ENCODE assay signal across 12 mouse cellular contexts in genomic region chr2:94045411-94046090, GRCm38 (mm10). TPM values are rescaled to one million over a fixed set of nuclear protein-coding genes. Genes with fewer than 3 reads are reported as not detected.
A peak's percentile ranks its signal among the peaks of the same experiment; 100 is the strongest.
DNase-seq lines count a peak whose midpoint lies in the region; ATAC-seq and TF ChIP-seq lines count a peak whose summit lies in the region.
"Had no signal": no experiment of that assay in that cellular context is flagged by ENCODE, and none has a peak within 500 bp of the region (broad histone marks: within the 10 kb centered on the region; RNA-seq: fewer than 3 reads in every experiment).

No protein-coding gene starts in this region.

- peaks cover 3% of the 10 kb centered on the region; the same call in 1 of the 2 replicates for H3K36me3 ChIP-seq in forebrain, embryonic 12.5 days (replicated peaks)
- peaks cover 24% of the 10 kb centered on the region for H3K36me3 ChIP-seq in forebrain, embryonic 10.5 days (replicated peaks)
- no peaks in the 10 kb centered on the region for H3K36me3 ChIP-seq in midbrain, embryonic 16.5 days (ENCODE audit: control insufficient read depth, insufficient read depth, low read length)
- H3K36me3 ChIP-seq in midbrain, embryonic 10.5 days = peaks cover 17% of the 10 kb centered on the region
- H3K36me3 ChIP-seq in heart, embryonic 13.5 days = 0 out of 2 replicates have a peak, but pooled peaks cover 4% of the 10 kb centered on the region
- no peaks in the 10 kb centered on the region for H3K36me3 ChIP-seq in stomach, postnatal 0 days (ENCODE audit: control insufficient read depth, insufficient read depth, low read length)
- H3K36me3 ChIP-seq: embryonic facial prominence, embryonic 12.5 days had no signal

- no peak overlapping the region for H3K9ac ChIP-seq in forebrain, embryonic 12.5 days
- no peak overlapping the region for H3K9ac ChIP-seq in midbrain, embryonic 16.5 days (ENCODE audit: low read depth, low read length)
- peak overlapping the region; percentile 53 for H3K9ac ChIP-seq in heart, embryonic 13.5 days
- no peak overlapping the region for H3K9ac ChIP-seq in stomach, postnatal 0 days (ENCODE audit: low read length)
- H3K9ac ChIP-seq: embryonic facial prominence, embryonic 12.5 days; lung, embryonic 14.5 days had no signal

- no peak for TF ChIP-seq EP300 in stomach, postnatal 0 days (optimal IDR thresholded peaks at IDR 0.05)

- 69% methylated on average over 6 of the region's 6 CpGs for WGBS in forebrain, embryonic 12.5 days
- 92% methylated on average over 6 of the region's 6 CpGs for WGBS in forebrain, embryonic 10.5 days
- 63% methylated on average over 6 of the region's 6 CpGs for WGBS in midbrain, embryonic 16.5 days
- WGBS in midbrain, embryonic 10.5 days = 87% methylated on average over 6 of the region's 6 CpGs
- 21% methylated on average over 6 of the region's 6 CpGs for WGBS in heart, embryonic 13.5 days
- 38% methylated on average over 6 of the region's 6 CpGs for WGBS in stomach, postnatal 0 days

- DNase-seq in forebrain, embryonic 10.5 days (ENCODE audit: extremely low spot score, low spot score) = no peak
- DNase-seq in midbrain, embryonic 10.5 days (ENCODE audit: low spot score) = no peak
- DNase-seq in stomach, postnatal 0 days (ENCODE audit: low spot score) = no peak
- DNase-seq in kidney, postnatal 25 days = no peak
- DNase-seq in thymus, postnatal 10 days (ENCODE audit: low spot score in 2 of 2) = no peak
- DNase-seq: lung, embryonic 14.5 days had no signal

- ATAC-seq in forebrain, embryonic 12.5 days (ENCODE audit: low FRiP score) = no peak
- no peak for ATAC-seq in midbrain, embryonic 16.5 days
- no peak for ATAC-seq in heart, embryonic 13.5 days (ENCODE audit: extremely low read depth, insufficient number of reproducible peaks, low FRiP score, low TSS enrichment)
- ATAC-seq in stomach, postnatal 0 days (ENCODE audit: low FRiP score, low TSS enrichment) = peak; percentile 66; the same call in 1 of the 2 replicates

- H3K27ac ChIP-seq in forebrain, embryonic 12.5 days = 0 out of 2 replicates have a peak overlapping the region, but pooled peaks have one; percentile 25
- no peak overlapping the region for H3K27ac ChIP-seq in forebrain, embryonic 10.5 days
- H3K27ac ChIP-seq in midbrain, embryonic 16.5 days (ENCODE audit: low read length) = peak overlapping the region; percentile 80; the same call in 1 of the 2 replicates
- H3K27ac ChIP-seq in midbrain, embryonic 10.5 days (replicated peaks) = no peak overlapping the region
- peak overlapping the region; percentile 79 for H3K27ac ChIP-seq in heart, embryonic 13.5 days (replicated peaks)
- H3K27ac ChIP-seq in stomach, postnatal 0 days (replicated peaks) = no peak overlapping the region
- H3K27ac ChIP-seq: embryonic facial prominence, embryonic 12.5 days had no signal

- H3K27me3 ChIP-seq in forebrain, embryonic 12.5 days = no peaks in the 10 kb centered on the region
- no peaks in the 10 kb centered on the region for H3K27me3 ChIP-seq in forebrain, embryonic 10.5 days (ENCODE audit: poor library complexity, severe bottlenecking)
- no peaks in the 10 kb centered on the region for H3K27me3 ChIP-seq in midbrain, embryonic 16.5 days (ENCODE audit: control insufficient read depth, insufficient read depth, low read depth, low read length)
- H3K27me3 ChIP-seq in midbrain, embryonic 10.5 days (ENCODE audit: low read depth, poor library complexity, severe bottlenecking) = no peaks in the 10 kb centered on the region
- H3K27me3 ChIP-seq in heart, embryonic 13.5 days (replicated peaks) = no peaks in the 10 kb centered on the region
- H3K27me3 ChIP-seq in stomach, postnatal 0 days (ENCODE audit: control insufficient read depth, insufficient read depth, low read length) = no peaks in the 10 kb centered on the region
- H3K27me3 ChIP-seq: embryonic facial prominence, embryonic 12.5 days had no signal

- H3K4me2 ChIP-seq in forebrain, embryonic 12.5 days = no peak overlapping the region
- no peak overlapping the region for H3K4me2 ChIP-seq in midbrain, embryonic 16.5 days (ENCODE audit: low read length)
- H3K4me2 ChIP-seq in heart, embryonic 13.5 days = peak overlapping the region; percentile 55
- H3K4me2 ChIP-seq in stomach, postnatal 0 days (replicated peaks; ENCODE audit: low read depth) = no peak overlapping the region
- H3K4me2 ChIP-seq: embryonic facial prominence, embryonic 12.5 days; lung, embryonic 14.5 days had no signal

- TF ChIP-seq CTCF in stomach, postnatal 0 days (IDR thresholded peaks at IDR 0.05; ENCODE audit: low read depth) = no peak

- no peaks in the 10 kb centered on the region for H3K9me3 ChIP-seq in forebrain, embryonic 12.5 days
- H3K9me3 ChIP-seq in forebrain, embryonic 10.5 days = no peaks in the 10 kb centered on the region
- H3K9me3 ChIP-seq in midbrain, embryonic 16.5 days (replicated peaks; ENCODE audit: control insufficient read depth, low read length, poor library complexity, severe bottlenecking) = no peaks in the 10 kb centered on the region
- no peaks in the 10 kb centered on the region for H3K9me3 ChIP-seq in midbrain, embryonic 10.5 days (replicated peaks)
- no peaks in the 10 kb centered on the region for H3K9me3 ChIP-seq in heart, embryonic 13.5 days
- no peaks in the 10 kb centered on the region for H3K9me3 ChIP-seq in stomach, postnatal 0 days (ENCODE audit: control insufficient read depth, low read length)
- H3K9me3 ChIP-seq: embryonic facial prominence, embryonic 12.5 days had no signal

- H3K4me1 ChIP-seq in forebrain, embryonic 12.5 days = peaks cover 44% of the 10 kb centered on the region
- peaks cover 40% of the 10 kb centered on the region for H3K4me1 ChIP-seq in forebrain, embryonic 10.5 days
- peaks cover 56% of the 10 kb centered on the region for H3K4me1 ChIP-seq in midbrain, embryonic 16.5 days (ENCODE audit: control insufficient read depth, insufficient read depth, low read length)
- peaks cover 20% of the 10 kb centered on the region for H3K4me1 ChIP-seq in midbrain, embryonic 10.5 days
- H3K4me1 ChIP-seq in heart, embryonic 13.5 days = peaks cover 55% of the 10 kb centered on the region
- H3K4me1 ChIP-seq in stomach, postnatal 0 days (replicated peaks; ENCODE audit: control insufficient read depth, insufficient read depth) = 0 out of 2 replicates have a peak, but pooled peaks cover 2% of the 10 kb centered on the region

- H3K4me3 ChIP-seq in forebrain, embryonic 12.5 days (replicated peaks) = no peak overlapping the region
- no peak overlapping the region for H3K4me3 ChIP-seq in forebrain, embryonic 10.5 days
- H3K4me3 ChIP-seq in midbrain, embryonic 16.5 days (ENCODE audit: low read depth, low read length) = no peak overlapping the region
- H3K4me3 ChIP-seq in midbrain, embryonic 10.5 days = no peak overlapping the region
- H3K4me3 ChIP-seq in heart, embryonic 13.5 days = 0 out of 2 replicates have a peak overlapping the region, but pooled peaks have one; percentile 0
- no peak overlapping the region for H3K4me3 ChIP-seq in stomach, postnatal 0 days (ENCODE audit: low read depth, low read length)
- H3K4me3 ChIP-seq: embryonic facial prominence, embryonic 12.5 days had no signal

RNA-seq across cellular contexts. Expression of gene Alkbh3, which starts 34.9 kb away (rescaled TPM):
- polyA plus RNA-seq in forebrain, embryonic 12.5 days (2016; fragmentation: Nextera tagmentation; extraction: Ambion mirVana) = 52.3 and 55.9 TPM in 2 replicates
- polyA plus RNA-seq in forebrain, embryonic 10.5 days (2016; fragmentation: Nextera tagmentation; extraction: Ambion mirVana) = 48.8 and 49.5 TPM in 2 replicates
- 46.2 and 46.4 TPM in 2 replicates for polyA plus RNA-seq in midbrain, embryonic 16.5 days (2015; fragmentation: Nextera tagmentation; extraction: Ambion mirVana)
- 47.8 and 51.5 TPM in 2 replicates for polyA plus RNA-seq in midbrain, embryonic 10.5 days (2016; fragmentation: Nextera tagmentation; extraction: Ambion mirVana)
- polyA plus RNA-seq in heart, embryonic 13.5 days (2015; fragmentation: Nextera tagmentation; extraction: Ambion mirVana) = 63.6 and 64.9 TPM in 2 replicates
- 46.2 and 50.4 TPM in 2 replicates for polyA plus RNA-seq in stomach, postnatal 0 days (2015; fragmentation: Nextera tagmentation; extraction: Ambion mirVana)

RNA-seq across cellular contexts. Expression of gene Gm27027, which starts 49.4 kb away (rescaled TPM):
- polyA plus RNA-seq in forebrain, embryonic 12.5 days (2016; fragmentation: Nextera tagmentation; extraction: Ambion mirVana) = not detected in 2 replicates
- polyA plus RNA-seq in forebrain, embryonic 10.5 days (2016; fragmentation: Nextera tagmentation; extraction: Ambion mirVana) = not detected in 2 replicates
- polyA plus RNA-seq in midbrain, embryonic 16.5 days (2015; fragmentation: Nextera tagmentation; extraction: Ambion mirVana) = not detected in 2 replicates
- not detected in 2 replicates for polyA plus RNA-seq in midbrain, embryonic 10.5 days (2016; fragmentation: Nextera tagmentation; extraction: Ambion mirVana)
- not detected in 2 replicates for polyA plus RNA-seq in heart, embryonic 13.5 days (2015; fragmentation: Nextera tagmentation; extraction: Ambion mirVana)
- not detected in 2 replicates for polyA plus RNA-seq in stomach, postnatal 0 days (2015; fragmentation: Nextera tagmentation; extraction: Ambion mirVana)
- polyA plus RNA-seq: embryonic facial prominence, embryonic 12.5 days; hindbrain, embryonic 11.5 days; lung, embryonic 14.5 days; neural tube, embryonic 14.5 days had no signal

Comparison
In these comparisons a context has a peak if more than half of its experiments do, and no peak if none do; other contexts are left out.
1. H3K27ac ChIP-seq: peak in forebrain, embryonic 12.5 days (single experiment), midbrain, embryonic 16.5 days (single experiment) and heart, embryonic 13.5 days (single experiment); none in forebrain, embryonic 10.5 days (single experiment), midbrain, embryonic 10.5 days (single experiment) and stomach, postnatal 0 days (single experiment).